Mouse (Mus musculus): ENCODE data around the gene 4933406M09Rik.

Gene 4933406M09Rik

DNA sequence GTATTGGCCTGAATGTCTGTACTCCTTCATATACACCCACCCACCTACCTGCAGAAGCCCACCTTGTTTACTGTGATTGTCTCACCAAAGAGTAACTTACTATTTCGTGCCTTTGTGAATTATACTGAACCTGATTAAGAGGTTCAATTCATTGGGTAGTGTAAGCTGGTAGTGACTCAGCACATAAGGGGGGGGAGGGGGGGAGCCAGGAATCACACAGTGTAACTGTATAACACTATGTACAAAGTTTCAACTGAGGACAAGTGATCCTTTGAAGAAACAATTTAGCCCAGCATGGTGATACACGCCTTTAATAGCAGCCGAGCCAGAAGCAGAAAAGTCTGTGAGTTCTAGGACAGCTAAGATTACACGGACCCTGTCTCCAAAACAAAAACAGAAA is 47.7 kb downstream of the 4933406M09Rik start:
- no peak for DNase-seq (ENCODE audit: low read depth)

DNA sequence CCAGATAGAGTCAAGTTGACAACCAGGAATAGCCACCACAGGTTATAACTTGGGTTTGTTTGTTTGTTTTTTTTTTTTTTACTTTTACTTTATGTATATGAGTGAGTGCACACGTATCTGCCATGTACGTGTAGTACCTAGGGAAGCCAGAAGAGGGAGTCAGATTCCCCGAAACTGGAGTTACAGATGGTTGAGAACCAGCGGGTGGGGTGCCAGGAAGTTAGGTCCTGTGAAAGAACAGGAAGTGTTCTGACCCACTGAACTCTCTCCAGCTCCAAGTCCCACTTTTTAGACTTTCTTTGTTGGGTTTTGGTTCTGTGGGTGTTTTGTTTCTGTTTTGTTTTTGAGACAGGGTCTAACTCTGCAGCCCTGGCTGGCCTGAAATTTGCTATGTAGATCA is 49.7 kb downstream of the 4933406M09Rik start:
- peak; percentile 88 for DNase-seq (ENCODE audit: low read depth)

DNA sequence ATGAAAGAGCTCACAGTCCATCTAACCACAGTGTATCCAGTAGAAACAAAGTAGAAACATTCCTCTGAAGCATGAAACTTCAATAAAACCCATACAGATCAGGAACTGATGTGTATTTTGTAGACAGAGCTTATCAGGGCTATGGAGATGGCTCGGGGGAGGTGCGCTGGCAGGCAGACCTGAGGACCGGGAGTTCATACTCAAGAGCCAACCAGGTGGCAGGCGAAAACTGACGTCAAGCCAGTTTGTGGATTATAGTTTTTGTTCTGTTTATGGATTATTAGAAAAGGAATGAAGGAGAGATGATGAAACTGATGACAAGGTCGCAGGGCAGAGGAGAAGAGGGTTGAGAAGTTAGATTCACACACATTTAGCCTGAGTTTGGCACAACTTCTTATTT is 54.7 kb downstream of the 4933406M09Rik start:
- no peak for DNase-seq (ENCODE audit: low read depth)

Measured in 416B (cell line).